Mouse (Mus musculus): ENCODE results near the gene Map4k4.
A peak's percentile ranks its signal among the peaks of the same experiment; 100 is the strongest.

Gene Map4k4

GRCm38 (mm10) chr1:39965461-39965860 lies 64.7 kb downstream of the Map4k4 start:
- no peak for DNase-seq

DNA sequence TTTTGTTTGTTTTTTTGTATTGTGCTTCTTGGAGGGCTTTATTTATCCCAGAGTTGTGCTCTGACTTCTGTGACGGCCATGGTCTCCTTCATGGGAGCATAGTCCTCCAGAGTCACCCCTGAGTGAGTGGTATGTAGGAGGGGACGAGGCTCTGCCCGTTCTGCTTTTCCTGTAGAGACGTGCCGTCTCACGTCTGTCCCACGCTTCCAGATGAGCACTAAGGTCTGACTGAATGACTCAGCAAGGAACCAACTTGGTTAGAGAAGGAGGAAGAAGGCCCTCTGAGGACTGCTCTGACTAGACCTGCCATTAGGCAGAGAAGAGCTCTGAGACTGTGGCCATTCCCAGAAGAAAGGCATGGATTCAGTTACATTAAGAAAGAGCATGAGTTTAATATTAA lies 68.3 kb downstream of the Map4k4 start:
- DNase-seq: no peak

DNA sequence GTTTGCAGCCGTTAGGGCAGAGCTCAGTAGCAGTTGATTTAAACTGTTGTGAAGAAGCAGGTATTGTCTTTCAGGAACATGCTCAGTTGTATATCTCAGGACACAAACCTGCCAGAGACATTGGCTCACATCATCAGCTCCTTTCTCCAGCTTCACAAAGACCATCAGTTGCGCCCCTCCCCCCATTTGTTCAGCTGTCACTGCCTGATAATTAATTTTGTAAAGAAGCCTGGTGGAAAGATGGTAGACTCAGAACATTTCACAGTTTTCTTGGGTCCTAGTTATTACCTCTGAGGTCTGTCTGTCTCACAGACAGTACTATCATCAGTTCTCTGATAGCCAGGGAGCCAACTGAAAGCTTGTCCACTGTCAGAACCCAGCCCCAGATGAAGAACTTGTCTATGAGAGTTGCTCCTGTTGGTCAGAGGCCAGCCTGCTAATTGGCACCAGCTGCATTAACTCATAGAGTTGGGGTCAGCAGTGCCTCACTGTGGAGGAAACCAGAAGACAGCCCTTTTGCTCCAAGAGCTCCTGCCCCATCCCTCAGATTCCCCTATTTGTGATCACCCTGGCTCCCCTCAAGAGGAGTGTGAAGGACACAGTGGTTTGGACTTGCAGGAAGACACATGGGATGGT lies 69.2 kb downstream of the Map4k4 start:
- no peak for DNase-seq

GRCm38 (mm10) chr1:39972411-39972810 lies 71.7 kb downstream of the Map4k4 start:
- DNase-seq: no peak

DNA sequence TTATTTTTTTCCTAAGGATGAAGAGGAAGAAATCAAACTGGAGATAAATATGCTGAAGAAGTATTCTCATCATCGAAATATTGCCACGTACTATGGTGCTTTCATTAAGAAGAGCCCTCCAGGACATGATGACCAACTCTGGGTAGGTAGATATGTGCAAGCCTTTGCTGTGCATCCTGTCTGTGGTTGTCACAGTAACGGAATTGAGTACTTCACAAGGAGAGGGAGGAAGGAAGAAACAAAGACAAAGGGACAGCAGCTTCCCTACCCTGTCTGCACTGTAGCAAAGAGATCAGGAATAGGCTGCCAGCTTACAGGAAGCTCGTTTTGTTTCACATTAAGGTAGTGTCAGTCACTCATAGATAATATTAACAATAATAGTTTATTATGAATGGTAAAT lies 73.2 kb downstream of the Map4k4 start:
- no peak for DNase-seq

GRCm38 (mm10) chr1:39975005-39975404 lies 74.3 kb downstream of the Map4k4 start:
- DNase-seq: no peak

GRCm38 (mm10) chr1:39976107-39976506 lies 75.4 kb downstream of the Map4k4 start:
- no peak for DNase-seq

GRCm38 (mm10) chr1:39976847-39977744 lies 76.4 kb downstream of the Map4k4 start:
- DNase-seq: no peak

DNA sequence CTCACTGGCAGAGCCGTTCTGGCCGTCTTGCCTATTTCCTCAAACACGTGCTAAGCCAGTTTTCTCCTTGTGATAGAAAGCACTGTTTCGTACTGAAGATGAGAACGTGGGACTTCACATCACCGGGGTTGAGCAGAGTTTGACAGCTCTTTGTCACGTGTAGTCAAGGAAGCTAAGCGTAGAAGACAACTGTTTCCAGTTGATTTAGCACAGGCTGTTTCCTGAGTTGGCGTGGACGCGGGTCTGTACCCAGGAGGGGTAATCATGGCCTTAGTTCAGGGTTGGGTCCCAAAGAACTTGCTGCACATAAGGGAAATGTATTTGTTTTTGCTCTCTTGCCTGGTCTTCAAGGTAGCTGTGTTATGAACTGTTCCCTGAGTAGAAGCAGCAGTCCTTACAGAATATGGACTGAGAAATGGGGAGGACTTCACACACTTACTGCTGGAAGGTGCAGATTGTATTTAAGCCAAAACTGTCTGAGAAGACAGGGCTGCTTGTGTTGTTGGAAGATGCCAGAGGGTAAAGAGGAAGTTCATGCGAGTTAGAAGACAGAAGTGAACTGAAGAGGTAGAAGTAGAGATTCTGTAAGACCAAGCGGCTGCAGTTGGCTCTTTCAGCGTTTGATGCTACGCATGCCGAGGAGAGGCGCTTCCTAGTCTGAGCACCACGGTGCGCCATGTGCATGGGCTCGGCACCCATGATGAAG lies 78.2 kb downstream of the Map4k4 start:
- no peak for DNase-seq

GRCm38 (mm10) chr1:39980314-39981290 lies 79.9 kb downstream of the Map4k4 start:
- DNase-seq: no peak

DNA sequence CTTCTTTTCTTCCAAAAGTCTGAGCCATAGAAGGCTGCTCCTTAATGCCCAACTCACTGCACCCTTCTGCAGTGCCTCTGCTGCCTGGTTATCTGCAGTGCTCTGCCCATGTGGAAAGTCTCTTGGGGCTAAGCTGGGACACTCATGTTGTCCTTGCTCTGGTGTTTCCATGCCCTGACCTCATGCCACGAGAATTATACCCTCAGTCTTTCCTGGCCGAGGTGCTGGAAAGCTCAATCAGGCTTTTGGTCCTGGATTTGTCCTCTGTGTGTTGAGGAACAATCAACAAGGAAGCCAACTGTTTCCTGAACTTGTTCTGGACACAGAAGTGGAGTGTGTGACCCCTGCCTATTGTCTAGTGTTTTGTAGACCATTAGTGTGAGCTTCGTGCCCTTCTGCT lies 81.3 kb downstream of the Map4k4 start:
- DNase-seq: no peak

DNA sequence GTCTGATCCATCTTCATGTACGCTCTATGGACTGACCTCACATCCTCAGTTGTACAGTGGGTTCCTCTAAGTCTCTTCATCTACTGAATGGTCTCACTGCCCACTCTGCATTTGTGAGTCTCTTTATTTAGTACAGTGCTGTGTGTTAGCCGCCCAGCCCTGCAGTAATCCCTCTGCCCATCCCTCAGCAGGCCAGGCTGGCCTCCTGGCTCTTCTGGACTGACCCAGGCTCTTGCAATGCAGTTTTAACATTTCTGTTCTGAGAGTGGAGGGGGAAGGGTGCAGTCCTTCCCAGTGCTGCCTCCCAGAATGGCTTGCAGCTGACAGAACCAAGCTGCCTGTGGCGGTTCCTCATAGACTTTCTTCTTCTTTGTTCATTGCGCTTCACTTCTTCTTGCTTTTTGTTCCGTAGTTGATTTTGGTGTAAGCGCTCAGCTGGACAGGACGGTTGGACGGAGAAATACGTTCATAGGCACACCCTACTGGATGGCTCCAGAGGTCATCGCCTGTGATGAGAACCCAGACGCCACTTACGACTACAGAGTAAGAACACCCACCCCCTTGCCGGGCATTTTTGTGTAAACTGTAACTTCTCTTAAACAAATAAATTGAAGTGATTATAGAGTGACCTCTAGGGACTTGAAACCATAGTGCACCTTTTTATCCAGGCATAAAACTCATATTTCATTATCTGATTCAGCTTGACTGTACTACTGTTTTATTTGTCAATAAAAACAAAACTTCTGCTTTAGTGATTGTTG lies 82.2 kb downstream of the Map4k4 start:
- DNase-seq: no peak

GRCm38 (mm10) chr1:39984331-39984730 lies 83.6 kb downstream of the Map4k4 start:
- DNase-seq: no peak

- DNase-seq: no peak
These were observed 86.1 kb downstream of the Map4k4 start for GRCm38 (mm10) chr1:39986820-39987219.

GRCm38 (mm10) chr1:39988841-39989240 lies 88.1 kb downstream of the Map4k4 start:
- DNase-seq: no peak

GRCm38 (mm10) chr1:39990041-39990440 lies 89.3 kb downstream of the Map4k4 start:
- DNase-seq: no peak

GRCm38 (mm10) chr1:39993921-39994320 lies 93.2 kb downstream of the Map4k4 start:
- DNase-seq: no peak

GRCm38 (mm10) chr1:39995593-39995992 lies 94.9 kb downstream of the Map4k4 start:
- no peak for DNase-seq

DNA sequence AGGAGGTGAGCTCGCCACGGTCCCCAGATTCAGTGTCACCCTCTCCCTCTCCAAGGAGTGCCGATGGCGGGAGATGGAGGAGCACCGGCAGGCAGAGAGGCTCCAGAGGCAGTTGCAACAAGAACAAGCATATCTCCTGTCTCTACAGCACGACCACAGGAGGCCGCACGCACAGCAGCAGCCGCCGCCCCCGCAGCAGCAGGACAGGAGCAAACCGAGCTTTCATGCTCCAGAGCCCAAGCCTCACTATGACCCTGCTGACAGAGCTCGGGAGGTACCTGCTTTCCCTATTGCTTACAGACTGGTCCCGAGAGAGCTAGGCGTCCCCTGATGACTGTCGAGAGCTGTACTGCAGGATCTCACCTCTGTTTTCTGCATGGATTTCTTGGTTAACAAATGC lies 99.8 kb downstream of the Map4k4 start:
- DNase-seq: no peak

GRCm38 (mm10) chr1:40000899-40001298 lies 100.2 kb downstream of the Map4k4 start:
- peak; percentile 42 for DNase-seq

DNA sequence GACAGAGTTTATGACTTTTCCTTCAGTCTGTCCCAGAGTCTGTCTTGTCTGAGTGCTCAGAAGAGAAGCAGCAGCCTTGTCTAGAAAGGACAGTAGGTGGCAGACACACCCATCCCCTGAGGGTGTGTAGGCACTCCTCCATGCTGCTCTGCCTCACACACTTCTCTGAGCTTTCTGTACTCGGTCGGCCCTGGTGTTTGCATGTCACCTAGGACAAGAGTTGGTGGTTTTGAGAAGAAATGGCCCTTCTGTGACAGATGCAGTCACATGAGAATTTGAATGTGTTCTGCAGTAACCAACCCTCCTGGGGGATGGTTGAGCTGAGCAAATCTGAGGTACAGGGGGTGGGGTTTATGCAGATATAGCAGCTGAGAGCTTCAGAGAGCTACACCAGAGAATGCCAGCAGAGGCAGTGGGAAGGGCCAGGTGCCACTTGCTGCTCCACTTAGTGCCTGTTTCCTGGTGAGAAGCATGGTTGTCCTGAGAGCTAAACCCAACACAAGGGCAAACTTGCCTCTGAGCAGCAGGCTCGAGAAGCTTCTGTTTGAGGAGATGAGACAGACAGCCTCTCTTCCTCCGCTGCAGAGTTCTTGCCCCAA lies 101.5 kb downstream of the Map4k4 start:
- no peak for DNase-seq
